Mouse (Mus musculus) ovary, postnatal 10 days (tissue): ENCODE measurements around the gene Scg2.

Experiments used
- DNase-seq: peaks from one replicate; pipeline ENCODE4 v3.0.0; 2022; ENCODE audit warnings: low spot score

The Scg2 gene

GRCm38 (mm10) chr1:79439609-79440308, at the start of gene Scg2:
TSS of gene Scg2 (minus strand) at chr1:79440120.
- peak; percentile 64 for DNase-seq

GRCm38 (mm10) chr1:79485546-79485945, 45.6 kb upstream of the Scg2 start:
- no peak for DNase-seq

GRCm38 (mm10) chr1:79470856-79471255, 30.9 kb upstream of the Scg2 start:
- DNase-seq, result no peak

DNA sequence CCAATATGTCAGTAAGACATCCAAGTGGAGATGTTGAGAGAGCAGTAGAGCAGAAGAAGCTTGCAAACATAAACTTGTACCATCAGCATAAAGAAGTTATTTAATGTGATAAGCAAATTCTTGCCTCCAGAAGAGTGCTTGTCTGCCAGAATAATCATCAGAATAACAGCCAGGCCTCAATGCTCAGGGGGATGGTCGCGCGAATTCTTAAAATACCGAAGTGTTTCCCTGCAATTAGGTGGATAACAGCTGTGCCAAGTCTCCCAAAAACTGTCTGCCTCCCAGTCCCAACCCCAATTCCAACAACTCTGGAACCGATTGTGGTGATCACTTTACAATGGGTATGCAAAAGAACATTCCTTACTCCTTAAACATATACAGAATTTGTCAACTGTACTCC, 30.0 kb upstream of the Scg2 start:
- no peak for DNase-seq

DNA sequence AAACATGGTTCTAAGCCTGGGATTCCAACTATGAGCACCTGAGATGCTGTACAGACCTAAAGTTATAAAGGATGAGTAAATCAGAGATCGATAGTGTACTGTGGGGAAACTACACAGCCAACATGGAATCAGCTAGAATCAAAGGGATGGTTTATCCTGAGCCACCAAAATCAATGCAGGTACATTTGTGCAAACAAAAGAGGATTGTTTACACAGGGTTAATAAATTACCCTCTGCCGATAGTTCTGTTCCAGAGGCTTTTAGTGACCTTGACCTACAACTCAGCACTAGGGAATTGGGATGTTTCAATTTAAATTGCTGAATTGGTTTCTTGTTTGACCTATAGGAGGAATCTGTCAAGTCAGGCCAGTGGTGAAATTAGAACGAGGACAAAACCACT, 26.7 kb upstream of the Scg2 start:
- DNase-seq, result no peak

DNA sequence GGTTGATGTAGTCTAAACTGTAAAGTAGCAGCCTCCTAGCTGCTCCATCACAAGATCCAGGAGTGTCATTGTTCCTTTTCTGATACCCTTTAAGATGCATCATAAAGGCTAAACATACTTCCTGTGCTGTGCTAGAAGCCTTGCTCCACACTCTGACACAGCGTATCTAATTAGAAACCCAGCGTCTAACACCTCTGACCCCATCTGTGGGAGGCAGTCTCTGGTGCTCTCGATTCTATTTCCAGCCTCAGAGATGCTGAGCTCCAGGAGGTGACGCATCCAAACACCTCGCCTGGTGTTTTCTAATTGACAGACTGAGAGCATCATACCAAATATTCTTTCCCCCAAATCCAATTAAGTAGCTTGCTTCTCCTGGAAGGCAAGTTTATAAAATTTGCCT, 18.6 kb upstream of the Scg2 start:
- no peak for DNase-seq

GRCm38 (mm10) chr1:79454164-79454563, 14.2 kb upstream of the Scg2 start:
- no peak for DNase-seq

GRCm38 (mm10) chr1:79452339-79452738, 12.4 kb upstream of the Scg2 start:
- DNase-seq, result no peak

- no peak for DNase-seq
These were observed 10.6 kb upstream of the Scg2 start for GRCm38 (mm10) chr1:79450343-79451021.

- no peak for DNase-seq
These were observed 10.0 kb upstream of the Scg2 start for GRCm38 (mm10) chr1:79449943-79450342.

- DNase-seq, result no peak
These were observed 5.7 kb upstream of the Scg2 start for GRCm38 (mm10) chr1:79445586-79445985.

DNA sequence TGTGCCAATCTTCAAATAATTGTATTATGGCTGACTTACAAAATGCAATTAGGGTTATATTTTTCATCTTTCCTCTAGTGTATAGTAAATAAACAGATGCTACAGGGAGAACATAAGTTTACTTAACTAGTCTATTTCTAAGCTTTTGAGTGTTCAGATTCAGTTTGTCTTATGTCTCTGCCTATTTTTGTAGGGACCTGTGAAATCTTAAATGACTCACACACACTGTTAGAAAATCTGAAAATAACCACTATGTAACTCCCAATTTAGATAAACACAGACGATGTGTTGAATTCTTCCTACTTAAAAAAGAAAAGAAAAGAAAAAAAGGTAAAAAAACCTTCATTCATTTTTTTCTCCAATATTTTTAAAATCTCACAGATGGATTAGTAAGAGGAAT, 2.2 kb downstream of the Scg2 start:
- DNase-seq, result no peak

GRCm38 (mm10) chr1:79436671-79437070, 3.2 kb downstream of the Scg2 start:
- no peak for DNase-seq

DNA sequence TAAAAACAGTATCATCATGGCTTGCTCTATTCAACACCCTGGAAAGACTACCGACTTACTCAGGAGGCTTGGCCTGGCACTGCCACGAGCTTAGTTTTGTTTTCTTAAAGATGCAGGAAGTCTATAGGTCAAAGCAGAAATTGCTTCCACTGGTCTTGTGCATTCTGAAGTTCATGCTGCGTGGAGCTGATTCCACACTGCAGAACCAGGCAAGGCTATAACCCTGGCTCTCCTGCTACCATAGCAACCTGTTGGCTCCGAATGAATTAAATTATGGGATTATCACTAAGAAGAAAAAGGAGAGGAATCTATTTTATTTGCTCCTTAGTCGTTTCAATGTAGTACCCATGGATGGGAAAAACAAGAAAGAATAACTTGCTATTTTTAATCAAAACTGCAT, 10.9 kb downstream of the Scg2 start:
- no peak for DNase-seq

GRCm38 (mm10) chr1:79415496-79415895, 24.4 kb downstream of the Scg2 start:
- no peak for DNase-seq

GRCm38 (mm10) chr1:79406337-79406942, 33.5 kb downstream of the Scg2 start:
- no peak for DNase-seq

DNA sequence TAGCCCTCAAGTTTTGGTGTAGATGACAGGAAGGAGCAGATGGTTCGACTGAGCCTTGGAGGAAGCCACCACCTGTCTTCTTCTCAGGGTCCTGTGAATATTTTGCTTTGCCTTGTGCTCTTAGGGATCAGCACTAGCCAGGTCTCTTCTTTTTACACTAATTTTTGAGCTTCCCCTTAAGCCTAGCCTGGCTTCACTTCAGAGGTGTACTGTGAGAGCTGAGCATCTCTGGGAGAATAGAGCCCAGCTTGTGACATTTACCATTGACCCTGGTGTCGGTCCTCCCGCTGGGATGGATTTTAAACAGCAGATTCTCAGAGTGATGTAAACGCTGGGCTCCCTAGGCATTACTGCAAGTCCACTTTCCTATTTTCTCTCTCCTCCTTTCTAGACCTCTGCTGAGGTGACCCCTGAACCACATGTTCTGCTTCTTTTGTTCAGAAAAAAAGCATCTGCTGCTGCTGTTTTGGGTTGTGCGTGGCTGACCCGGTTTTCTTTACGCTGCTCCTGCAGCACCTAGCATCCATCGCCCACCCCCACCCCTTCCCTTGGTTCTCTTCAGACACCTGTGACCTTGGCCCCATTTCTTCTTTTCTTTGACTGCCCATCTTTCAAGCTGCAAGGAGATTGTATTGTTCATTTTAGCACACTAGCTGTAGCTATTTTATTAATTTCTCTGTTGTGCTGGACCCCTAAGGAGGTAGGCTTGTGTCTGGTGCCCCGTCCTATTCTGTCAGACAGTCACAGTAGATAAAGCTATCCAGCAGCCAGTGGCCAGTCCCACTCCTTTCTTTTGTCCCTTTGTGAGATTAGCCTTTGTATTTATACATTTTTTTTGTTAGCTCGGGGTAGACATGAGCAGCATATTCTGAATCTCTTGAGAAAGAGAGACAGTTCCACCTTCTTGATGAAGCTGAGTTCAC, 38.6 kb downstream of the Scg2 start:
- DNase-seq, result no peak

GRCm38 (mm10) chr1:79400284-79400683, 39.6 kb downstream of the Scg2 start:
- no peak for DNase-seq
